Mouse (Mus musculus): Measurements from ENCODE around the gene Pecam1.
"Not testable (repeated sequence)": the region's sequence is repeated elsewhere in the genome, so short reads cannot be mapped to it uniquely, and the experiment has no call there.

The Pecam1 gene

GRCm38 (mm10) chr11:106773061-106773460, 22.6 kb upstream of the Pecam1 start:
- no peak for DNase-seq (ENCODE audit: inconsistent age in 2 of 2, low spot score in 1 of 2)

GRCm38 (mm10) chr11:106770195-106770974, 20.0 kb upstream of the Pecam1 start:
- no peak for DNase-seq (ENCODE audit: inconsistent age in 2 of 2, low spot score in 1 of 2)

GRCm38 (mm10) chr11:106767516-106767915, 17.1 kb upstream of the Pecam1 start:
- no peak for DNase-seq (ENCODE audit: inconsistent age in 2 of 2, low spot score in 1 of 2)

- DNase-seq (ENCODE audit: inconsistent age in 2 of 2, low spot score in 1 of 2), result no peak
Measured at GRCm38 (mm10) chr11:106766611-106767162, 16.3 kb upstream of the Pecam1 start.

DNA sequence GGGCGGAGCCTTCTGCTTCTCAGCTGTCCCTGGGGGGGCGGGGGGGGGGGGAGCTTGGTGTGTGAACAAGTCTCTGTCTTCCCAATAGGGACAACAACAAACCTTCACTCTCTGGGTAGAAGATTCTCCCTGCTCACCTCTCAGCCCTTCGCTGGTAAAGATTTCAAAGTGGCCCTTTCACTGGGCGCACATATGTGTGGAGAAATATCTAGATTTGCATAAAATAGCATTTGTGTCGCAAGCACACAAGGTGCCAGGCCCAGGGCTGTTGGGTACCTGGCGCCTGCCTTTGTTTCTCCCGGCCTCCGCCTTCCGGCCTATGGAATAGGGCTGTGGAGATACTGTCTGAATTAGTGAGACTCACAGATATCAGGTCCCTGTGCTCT, 12.4 kb upstream of the Pecam1 start:
- DNase-seq (ENCODE audit: inconsistent age in 2 of 2, low spot score in 1 of 2), result no peak

- peak; percentile 40 to 65 for DNase-seq (ENCODE audit: inconsistent age in 2 of 2, low spot score in 1 of 2)
Measured at GRCm38 (mm10) chr11:106762139-106762799, 11.8 kb upstream of the Pecam1 start.

DNA sequence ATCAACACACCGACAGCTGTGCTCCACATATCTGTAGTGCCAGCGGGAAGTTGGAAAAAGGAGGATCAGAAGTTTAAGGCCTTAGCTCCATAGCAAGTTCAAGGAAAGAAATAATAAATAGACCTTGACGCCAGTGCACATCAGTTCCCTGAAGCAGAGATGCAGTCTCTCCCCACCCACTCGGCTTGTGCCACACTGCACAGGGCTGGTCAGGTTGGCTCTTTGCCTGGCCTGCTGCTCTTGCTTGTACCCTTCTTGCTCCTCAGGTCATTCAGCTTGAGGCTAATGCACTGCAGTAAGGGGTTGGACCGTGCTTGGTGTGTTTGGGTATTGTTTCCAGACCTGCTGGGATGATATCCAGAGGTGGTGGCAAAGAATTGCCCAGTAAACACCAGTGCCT, 10.1 kb upstream of the Pecam1 start:
- DNase-seq (ENCODE audit: inconsistent age in 2 of 2, low spot score in 1 of 2), result no peak

GRCm38 (mm10) chr11:106759028-106759427, 8.6 kb upstream of the Pecam1 start:
- no peak for DNase-seq (ENCODE audit: inconsistent age in 2 of 2, low spot score in 1 of 2)

DNA sequence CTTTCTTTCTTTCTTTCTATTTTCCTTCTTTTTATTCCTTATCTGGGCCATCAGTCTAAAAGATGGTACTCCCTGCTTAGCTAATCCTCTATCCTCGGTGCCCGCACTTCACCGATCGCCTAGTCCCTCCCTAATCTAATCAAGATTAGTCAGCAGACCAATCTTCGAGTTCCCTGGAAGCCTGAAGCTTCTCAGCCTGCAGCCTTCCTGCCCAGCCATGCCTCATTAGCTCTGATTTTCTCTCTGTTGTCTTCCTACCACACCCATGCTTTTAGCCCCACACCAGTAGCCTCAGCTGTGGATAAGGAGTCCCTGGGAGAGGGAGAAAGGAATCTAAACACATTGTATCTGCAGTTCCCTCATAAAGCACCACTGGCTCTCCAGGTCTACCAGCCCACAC, 5.2 kb upstream of the Pecam1 start:
- no peak for DNase-seq (ENCODE audit: inconsistent age in 2 of 2, low spot score in 1 of 2)

GRCm38 (mm10) chr11:106753314-106753713, 2.9 kb upstream of the Pecam1 start:
- no peak for DNase-seq (ENCODE audit: inconsistent age in 2 of 2, low spot score in 1 of 2)

DNA sequence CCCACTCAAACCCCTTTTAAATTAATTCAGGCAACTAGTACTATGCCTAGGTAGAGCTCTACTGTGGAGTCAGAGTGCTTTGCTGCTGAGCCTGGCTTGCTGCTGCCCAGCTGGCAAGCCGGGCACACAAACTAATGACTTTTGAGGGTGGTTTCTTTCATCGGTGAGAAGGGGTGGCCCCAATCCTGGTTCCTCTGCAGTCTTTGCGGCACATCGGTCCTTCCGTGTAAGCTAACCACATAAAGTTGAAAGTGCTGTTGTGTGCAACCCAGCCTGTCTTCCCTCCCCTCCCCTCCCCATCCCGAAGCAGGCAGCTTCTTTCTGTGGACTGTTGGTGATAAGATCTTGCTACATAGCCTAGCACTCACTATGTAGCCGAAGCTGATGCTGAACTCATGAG, 1.7 kb upstream of the Pecam1 start:
- no peak for DNase-seq (ENCODE audit: inconsistent age in 2 of 2, low spot score in 1 of 2)

DNA sequence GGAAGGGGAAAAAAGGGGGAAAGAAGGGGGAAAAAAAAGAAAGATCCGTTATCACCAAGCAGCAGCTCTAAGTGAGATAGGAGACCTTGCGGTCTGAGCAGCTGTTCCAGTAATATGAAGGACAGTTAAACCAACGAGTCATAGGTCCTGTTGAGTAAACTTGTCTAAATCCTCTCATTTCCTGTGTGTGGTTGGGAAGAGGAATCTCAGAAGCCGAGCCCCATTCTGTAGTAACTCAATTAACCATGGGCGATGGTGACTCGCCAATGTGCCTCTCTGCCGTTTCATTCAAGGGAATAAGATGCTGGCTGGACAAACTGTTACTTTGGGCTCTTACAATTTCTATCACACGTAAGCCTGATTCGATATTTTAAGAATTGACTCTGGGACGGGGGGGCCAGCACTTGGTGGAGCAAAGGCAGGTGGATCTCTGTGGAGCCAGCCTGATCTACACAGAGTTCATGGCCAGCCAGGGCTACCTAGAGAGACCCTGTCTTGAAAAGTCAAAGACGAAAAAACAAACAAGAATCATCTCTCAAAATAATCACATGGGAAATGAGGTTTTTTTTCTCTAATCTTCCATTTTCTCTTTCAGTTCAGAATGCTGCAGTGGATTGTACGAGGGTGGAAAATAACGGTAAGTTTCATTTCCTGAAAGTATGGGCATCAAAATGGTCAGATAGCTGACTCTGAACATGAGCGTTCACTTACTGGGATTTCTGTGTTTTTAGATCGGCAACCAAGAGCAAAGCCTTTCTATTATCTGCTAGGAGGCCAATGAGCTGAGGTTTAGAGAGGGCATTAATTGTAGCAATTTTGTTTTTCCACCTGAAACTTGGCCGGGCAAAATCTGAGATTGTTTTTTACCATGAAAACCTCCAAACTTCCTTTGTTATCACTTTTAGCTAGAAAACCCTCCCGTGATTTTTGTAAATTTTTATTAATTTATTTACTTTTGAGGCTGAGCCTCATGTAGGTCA, 901 bp upstream of the Pecam1 start, which contains the start of gene Milr1:
TSS of gene Milr1 (plus strand) at position 188 of the 980 bp plus-strand sequence.
- DNase-seq (ENCODE audit: inconsistent age in 2 of 2, low spot score in 1 of 2), result no peak

DNA sequence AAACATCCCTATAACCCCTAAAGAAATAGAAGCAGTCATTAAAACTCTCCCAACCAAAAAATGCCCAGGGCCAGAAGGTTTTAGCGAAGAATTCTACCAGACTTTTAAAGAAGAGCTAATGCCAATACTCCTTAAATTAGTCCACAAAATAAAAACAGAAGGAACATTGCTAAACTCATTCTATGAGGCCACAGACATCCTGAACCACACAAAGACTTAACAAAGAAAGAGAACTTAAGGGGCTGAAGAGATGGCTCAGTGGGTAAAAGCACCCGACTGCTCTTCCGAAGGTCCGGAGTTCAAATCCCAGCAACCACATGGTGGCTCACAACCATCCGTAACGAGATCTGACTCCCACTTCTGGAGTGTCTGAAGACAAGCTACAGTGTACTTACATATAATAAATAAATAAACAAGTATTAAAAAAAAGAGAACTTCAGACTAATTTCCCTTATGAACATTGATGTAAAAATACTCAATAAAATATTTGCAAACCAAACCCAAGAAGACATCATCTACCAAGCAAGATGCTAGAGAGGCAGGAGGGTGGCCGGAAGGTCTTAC, 789 bp downstream of the Pecam1 start:
- DNase-seq (ENCODE audit: inconsistent age in 2 of 2, low spot score in 1 of 2), result not testable (repeated sequence)

DNA sequence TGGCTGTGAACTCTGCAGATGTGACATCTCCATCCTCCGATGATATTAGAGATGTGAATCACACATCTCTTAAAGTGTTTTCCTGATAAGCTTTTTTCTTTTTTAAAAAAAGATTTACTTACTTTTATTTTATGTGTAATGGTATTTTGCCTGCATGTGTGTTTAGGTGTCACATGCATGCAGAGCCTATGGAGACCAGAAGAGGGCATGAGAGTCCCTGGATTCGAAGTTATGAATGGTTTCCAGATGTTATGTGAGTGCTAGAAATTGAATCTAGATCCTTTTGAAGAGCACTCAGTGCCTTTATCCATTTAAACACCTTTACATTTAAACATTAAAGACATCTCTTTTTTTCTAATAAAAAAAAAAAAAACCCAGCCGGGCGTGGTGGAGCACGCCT, 5.5 kb downstream of the Pecam1 start:
- no peak for DNase-seq (ENCODE audit: inconsistent age in 2 of 2, low spot score in 1 of 2)

- DNase-seq (ENCODE audit: inconsistent age in 2 of 2, low spot score in 1 of 2), result peak in 1 of 2 experiments; percentile 60
Measured at GRCm38 (mm10) chr11:106742388-106742841, 8.0 kb downstream of the Pecam1 start.

- DNase-seq (ENCODE audit: inconsistent age in 2 of 2, low spot score in 1 of 2), result no peak
Measured at GRCm38 (mm10) chr11:106741826-106742225, 8.6 kb downstream of the Pecam1 start.

DNA sequence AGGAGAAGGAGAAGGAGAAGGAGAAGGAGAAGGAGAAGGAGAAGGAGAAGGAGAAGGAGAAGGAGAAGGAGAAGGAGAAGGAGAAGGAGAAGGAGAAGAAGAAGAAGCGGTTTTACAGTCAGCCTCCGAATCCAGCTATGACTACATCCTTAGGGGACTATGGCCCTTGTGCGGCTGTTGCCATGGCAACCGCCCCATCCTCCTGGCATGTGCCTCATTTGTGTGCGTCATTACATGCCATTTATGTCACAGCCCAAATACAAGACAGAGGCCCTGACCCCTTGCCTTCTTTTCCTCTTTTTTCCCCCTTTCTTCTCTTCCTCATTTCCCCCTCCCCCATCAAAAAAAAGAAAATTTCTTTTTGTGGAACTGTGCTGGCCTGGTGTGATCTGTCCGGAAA, 9.2 kb downstream of the Pecam1 start:
- DNase-seq (ENCODE audit: inconsistent age in 2 of 2, low spot score in 1 of 2), result no peak

- DNase-seq (ENCODE audit: inconsistent age in 2 of 2, low spot score in 1 of 2), result not testable (repeated sequence)
Measured at GRCm38 (mm10) chr11:106740724-106741123, 9.7 kb downstream of the Pecam1 start.

DNA sequence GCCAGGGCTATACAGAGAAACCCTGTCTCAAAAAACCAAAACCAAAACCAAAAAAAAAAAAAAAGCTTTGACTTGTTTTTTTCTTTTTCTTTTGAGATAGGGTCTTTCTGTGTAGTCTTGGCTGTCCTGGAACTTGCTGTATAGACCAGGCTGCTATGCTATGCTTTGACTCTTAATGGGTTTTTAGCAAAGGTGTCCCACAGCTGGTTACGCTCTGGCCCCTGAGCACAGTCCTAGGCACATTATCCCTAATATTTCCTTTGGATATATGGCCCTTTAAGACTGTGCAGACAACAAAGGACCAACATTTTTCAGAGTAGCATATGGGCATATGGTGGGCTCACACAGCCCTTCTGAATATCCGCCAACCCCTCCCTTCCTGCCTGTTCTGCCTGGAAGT, 11.3 kb downstream of the Pecam1 start:
- DNase-seq (ENCODE audit: inconsistent age in 2 of 2, low spot score in 1 of 2), result no peak

DNA sequence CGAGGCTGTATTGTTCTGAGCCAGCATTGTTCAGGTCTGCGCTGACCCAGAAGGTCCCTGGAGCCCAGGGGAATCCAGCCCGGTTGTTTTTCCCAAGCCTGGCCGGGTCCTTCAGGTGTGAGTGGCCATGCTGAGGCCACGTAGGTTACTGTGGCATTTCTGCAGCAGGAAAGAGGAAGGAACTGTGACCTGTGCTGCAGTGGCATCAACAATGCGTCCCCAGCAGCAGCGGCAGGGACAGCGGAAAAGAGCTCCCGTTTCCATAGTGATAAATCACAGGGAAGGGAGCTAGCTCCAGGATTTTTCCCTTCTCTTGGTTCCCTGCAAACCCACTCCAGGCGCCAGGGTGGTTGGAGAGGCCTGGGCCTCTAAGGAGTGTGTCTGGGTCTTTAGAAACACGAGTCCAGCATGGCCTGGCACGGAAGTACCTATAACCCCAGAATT, 13.2 kb downstream of the Pecam1 start:
- DNase-seq (ENCODE audit: inconsistent age in 2 of 2, low spot score in 1 of 2), result peak; percentile 42 to 60

Data from adrenal gland, adult (tissue).